Mouse (Mus musculus) E14TG2a.4 (cell line): ENCODE data around the gene Stk16.

Experiments used
- CTCF ChIP-seq: conservative IDR thresholded peaks from 2 replicates; pipeline ENCODE4 v1.5.1; 2014; ENCODE audit warnings: low read length
- POU5F1 ChIP-seq: IDR thresholded peaks from 2 replicates; pipeline ENCODE4 v1.6.1; 2014; ENCODE audit warnings: low read length, borderline replicate concordance

GRCm38 (mm10) chr1:75219078-75219477, 8.4 kb downstream of the Stk16 start:
- TF ChIP-seq CTCF (no peak), POU5F1 (no peak)
